5 mouse cellular contexts compared by ENCODE assay signal in genomic region chr8:4707916-4708315, GRCm38 (mm10).
DNase-seq lines count a peak whose midpoint lies in the region; TF ChIP-seq lines count a peak whose summit lies in the region.
"Not testable (repeated sequence)": the region's sequence is repeated elsewhere in the genome, so short reads cannot be mapped to it uniquely, and the experiment has no call there.

No protein-coding gene starts in this region.

- not testable (repeated sequence) for H3K9ac ChIP-seq in ES-Bruce4 (ENCODE audit: low read depth, poor library complexity, severe bottlenecking)

- not testable (repeated sequence) for H3K4me1 ChIP-seq in ES-Bruce4 (ENCODE audit: control insufficient read depth, insufficient read depth, low read length)

- H3K27me3 ChIP-seq in ES-Bruce4 (ENCODE audit: control insufficient read depth, insufficient read depth, low read length, poor library complexity, severe bottlenecking): not testable (repeated sequence)

- TF ChIP-seq CTCF in ES-Bruce4 (IDR thresholded peaks at IDR 0.05; ENCODE audit: low read depth, low read length): not testable (repeated sequence)

- DNase-seq in R1 (ENCODE audit: low read depth, low spot score): peak; percentile 72
- peak; percentile 20 for DNase-seq in kidney, adult 11 months
- peak; percentile 23 to 45 for DNase-seq in kidney, adult 8-10 months
- peak; percentile 8 for DNase-seq in kidney, postnatal 14 days

- not testable (repeated sequence) for H3K36me3 ChIP-seq in ES-Bruce4 (ENCODE audit: control insufficient read depth, insufficient read depth, low read length, poor library complexity, severe bottlenecking)

- peak overlapping the region; percentile 42 for H3K27ac ChIP-seq in ES-Bruce4 (ENCODE audit: insufficient read depth, low read length)

- not testable (repeated sequence) for TF ChIP-seq EP300 in ES-Bruce4 (IDR thresholded peaks at IDR 0.05; ENCODE audit: insufficient read depth, low read depth, low read length)

- not testable (repeated sequence) for TF ChIP-seq POLR2A in ES-Bruce4 (IDR thresholded peaks at IDR 0.05; ENCODE audit: insufficient read depth, low read length)

- not testable (repeated sequence) for H3K4me3 ChIP-seq in ES-Bruce4 (ENCODE audit: low read depth, low read length)

- peaks cover 44% of the 10 kb centered on the region for H3K9me3 ChIP-seq in ES-Bruce4 (replicated peaks; ENCODE audit: control insufficient read depth, insufficient read depth, low read length, poor library complexity, severe bottlenecking)

Comparison
In these comparisons a context has a peak if more than half of its experiments do, and no peak if none do; other contexts are left out.
1. DNase-seq: peak in every context shown above with its lines; median percentile 72 in R1; 34 in kidney, adult 8-10 months; 20 in kidney, adult 11 months; 8 in kidney, postnatal 14 days.